Mouse (Mus musculus) bone marrow macrophage, adult 2 months (primary cell): ENCODE data around the gene St8sia2.

Experiments used
- CTCF ChIP-seq: IDR thresholded peaks from 2 replicates; pipeline ENCODE4 v1.5.1; 2012; ENCODE audit warnings: low read depth, mild to moderate bottlenecking, low read length, moderate library complexity
- POLR2A ChIP-seq: IDR thresholded peaks from 2 replicates; pipeline ENCODE4 v1.6.1; 2012; ENCODE audit warnings: mild to moderate bottlenecking, low read depth, low read length, borderline replicate concordance

- no peak for TF ChIP-seq CTCF
- no peak for TF ChIP-seq POLR2A
Observed at GRCm38 (mm10) chr7:74024171-74024570, 10.7 kb upstream of the St8sia2 start.
